Mouse (Mus musculus) midbrain, embryonic 15.5 days (tissue): ENCODE measurements around the gene Emd. TPM values are rescaled to one million over a fixed set of nuclear protein-coding genes. Genes with fewer than 3 reads are reported as not detected.
"Not testable (repeated sequence)": the region's sequence is repeated elsewhere in the genome, so short reads cannot be mapped to it uniquely, and the experiment has no call there.

Source experiments
- ATAC-seq: fragments of 200-750 bp; cut with Nextera tagmentation; replicated peaks from 2 replicates; pipeline ENCODE4 v1.8.0; 2017; ENCODE audit warnings: moderate TSS enrichment
- H3K27ac ChIP-seq: fragments of 300-500 bp; sonication (generic); 2 replicates; pipeline ENCODE4 v1.5.1; 2015; ENCODE audit warnings: mild to moderate bottlenecking, inconsistent platforms
- H3K27me3 ChIP-seq: fragments of 300-500 bp; sonication (generic); replicated peaks from 2 replicates; pipeline ENCODE4 v1.6.1; 2015; ENCODE audit warnings: inconsistent platforms
- H3K36me3 ChIP-seq: fragments of 300-500 bp; sonication (generic); replicated peaks from 2 replicates; pipeline ENCODE4 v1.6.1; 2015; ENCODE audit warnings: inconsistent platforms
- H3K4me1 ChIP-seq: fragments of 300-500 bp; sonication (generic); 2 replicates; pipeline ENCODE4 v1.6.1; 2015; ENCODE audit warnings: inconsistent platforms
- H3K4me2 ChIP-seq: fragments of 300-500 bp; sonication (generic); 2 replicates; pipeline ENCODE4 v1.6.1; 2015; ENCODE audit warnings: inconsistent platforms, mild to moderate bottlenecking, moderate library complexity
- H3K4me3 ChIP-seq: fragments of 300-500 bp; sonication (generic); 2 replicates; pipeline ENCODE4 v1.5.1; 2015; ENCODE audit warnings: mild to moderate bottlenecking, inconsistent platforms
- H3K9ac ChIP-seq: fragments of 300-500 bp; sonication (generic); 2 replicates; pipeline ENCODE4 v1.6.1; 2015; ENCODE audit warnings: mild to moderate bottlenecking, inconsistent platforms
- H3K9me3 ChIP-seq: fragments of 300-500 bp; sonication (generic); 2 replicates; pipeline ENCODE4 v1.6.1; 2016; ENCODE audit warnings: inconsistent platforms
- WGBS: fragments of 180-500 bp; shearing (Covaris S2); methylation state at CpG from one replicate; pipeline ENCODE4 v1.1.7; 2015; ENCODE audit warnings: mixed read lengths; 5-methylcytosine and 5-hydroxymethylcytosine counted together
- polyA plus RNA-seq: library from polyadenylated mRNA; unstranded; fragments of >200 nt; fragmentation: Nextera tagmentation; extraction: Ambion mirVana; gene quantifications from 2 replicates; pipeline ENCODE4 v1.2.1, GENCODE M21; 2015

Emd gene
- polyA plus RNA-seq: 16.0 and 17.7 TPM in 2 replicates

DNA sequence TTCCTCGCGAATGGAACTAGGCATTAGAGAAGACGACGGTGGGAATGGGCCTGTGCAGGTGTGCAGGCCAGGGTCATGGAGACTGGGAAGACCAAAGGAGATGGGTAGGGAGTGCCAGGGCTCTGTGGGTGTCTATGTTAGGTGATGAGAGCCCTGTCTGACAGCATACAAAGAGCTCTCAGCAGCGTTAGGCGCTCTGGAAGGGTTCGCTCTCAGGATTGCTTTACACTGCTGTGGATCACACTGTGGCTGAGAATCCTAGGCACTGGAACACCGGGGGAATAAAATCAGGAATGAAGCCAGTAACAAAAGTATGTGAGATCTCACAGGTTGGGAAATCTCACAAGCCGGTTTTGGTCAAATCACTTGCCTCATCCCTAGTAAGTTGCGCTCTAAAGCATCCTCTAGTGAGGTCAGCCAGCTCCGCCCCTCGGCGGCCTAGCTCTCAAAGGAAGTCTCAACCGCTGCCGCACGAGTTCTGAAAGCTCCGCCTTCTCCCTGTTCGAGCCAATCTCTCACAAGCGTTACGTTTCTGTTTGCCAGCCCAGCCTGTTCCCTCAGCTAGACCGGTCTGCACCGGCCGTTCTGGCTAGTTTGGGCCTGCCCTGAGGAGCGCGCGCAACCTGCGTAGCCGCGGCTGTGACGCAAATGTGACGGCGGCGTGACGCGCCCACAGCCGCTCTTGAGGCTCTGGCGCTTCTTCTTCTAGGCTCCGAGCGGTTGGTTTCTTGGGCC, at the start of gene Emd:
TSS of gene Emd (plus strand) at position 535 of the 735 bp plus-strand sequence.
- Histone ChIP-seq H3K27me3 (no peaks in the 10 kb centered on the region), H3K36me3 (no peaks in the 10 kb centered on the region; the same call in 1 of the 2 replicates), H3K4me1 (peaks cover 7% of the 10 kb centered on the region), H3K4me3 (peak within 1 kb of the TSS; percentile 61), H3K9ac (peak within 1 kb of the TSS; percentile 67), H3K9me3 (no peaks in the 10 kb centered on the region), H3K27ac (peak within 1 kb of the TSS; percentile 90), H3K4me2 (peak within 1 kb of the TSS; percentile 64)
- ATAC-seq: peak; percentile 97
- 21% methylated on average over 39 of the region's 39 CpGs for WGBS

DNA sequence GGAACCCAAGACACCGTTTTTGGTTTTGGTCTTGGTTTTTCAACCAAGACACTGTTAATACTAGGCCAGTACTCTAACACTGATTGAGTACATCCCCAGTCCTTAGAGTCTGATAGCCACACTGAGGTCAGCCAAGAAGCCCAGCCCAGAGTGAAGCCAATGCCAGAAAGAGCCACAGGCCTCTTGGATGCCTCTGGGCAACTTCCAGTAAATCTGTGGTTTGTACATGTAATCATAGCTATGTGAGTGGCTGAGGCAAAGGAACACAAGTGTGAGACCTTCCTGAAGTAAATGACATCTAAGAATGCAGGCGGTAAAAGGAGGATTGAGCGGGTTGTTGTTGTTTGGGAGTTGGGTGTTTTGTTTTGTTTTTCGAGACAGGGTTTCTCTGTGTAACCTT, 36.0 kb upstream of the Emd start:
- no peak overlapping the region for H3K9ac ChIP-seq
- WGBS: 97% methylated on average over 4 of the region's 4 CpGs

DNA sequence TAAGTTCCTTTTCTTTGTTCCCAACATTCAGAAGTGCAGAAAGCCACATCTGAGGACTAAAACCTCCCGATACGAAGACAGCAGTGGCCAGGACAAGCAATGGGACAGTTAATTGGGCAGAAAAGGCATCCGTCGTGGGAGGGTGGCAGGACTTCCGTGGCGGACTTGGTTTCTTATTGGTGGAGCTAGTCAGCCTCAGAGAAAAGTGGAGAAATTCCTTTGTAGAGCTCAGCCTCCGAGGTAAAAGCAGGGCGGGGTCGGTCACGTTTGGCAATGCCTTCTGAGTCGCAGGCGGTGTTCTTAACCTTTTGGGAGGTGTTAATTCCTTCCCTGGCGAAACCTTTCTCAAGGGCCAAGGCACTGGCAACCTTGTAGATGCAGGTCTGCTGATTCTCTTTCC, 35.0 kb upstream of the Emd start:
- no peak overlapping the region for H3K27ac ChIP-seq
- no peak overlapping the region for H3K4me2 ChIP-seq
- no peaks in the 10 kb centered on the region for H3K4me1 ChIP-seq
- ATAC-seq: no peak
- H3K9ac ChIP-seq: no peak overlapping the region
- H3K4me3 ChIP-seq: no peak overlapping the region
- H3K27me3 ChIP-seq: no peaks in the 10 kb centered on the region
- H3K9me3 ChIP-seq: no peaks in the 10 kb centered on the region
- 64% methylated on average over 13 of the region's 13 CpGs for WGBS
- H3K36me3 ChIP-seq: peaks cover 4% of the 10 kb centered on the region; the same call in 1 of the 2 replicates

More for the DNA sequence above, 36.0 kb upstream of the Emd start:
- Histone ChIP-seq H3K9me3 (no peaks in the 10 kb centered on the region), H3K4me1 (no peaks in the 10 kb centered on the region), H3K4me3 (no peak overlapping the region), H3K36me3 (no peaks in the 10 kb centered on the region), H3K4me2 (no peak overlapping the region), H3K27ac (no peak overlapping the region), H3K27me3 (no peaks in the 10 kb centered on the region)
- no peak for ATAC-seq

DNA sequence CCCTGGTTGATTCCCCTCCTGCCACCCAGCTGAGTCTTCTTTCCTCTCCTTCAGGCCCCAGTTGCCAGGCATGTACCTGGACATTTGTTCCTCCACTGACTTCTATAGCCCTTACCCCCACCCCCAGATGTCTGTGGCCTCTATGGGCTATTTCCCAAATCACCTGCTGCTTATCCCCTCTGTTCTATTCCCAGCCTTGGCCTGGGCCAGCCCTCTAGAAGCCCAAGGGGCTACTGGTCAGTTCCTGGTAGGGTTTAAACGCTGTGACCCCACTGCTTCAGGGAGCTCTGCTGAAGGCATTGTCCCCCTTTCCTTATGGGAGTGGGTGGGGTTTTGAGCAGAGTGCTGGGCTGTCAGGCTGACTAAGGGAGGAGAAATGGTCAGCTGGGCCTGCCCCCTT, 34.4 kb upstream of the Emd start:
- WGBS: 58% methylated on average over 1 of the region's 1 CpGs
- not testable (repeated sequence) for H3K9me3 ChIP-seq, H3K27ac ChIP-seq, H3K4me1 ChIP-seq, H3K9ac ChIP-seq, H3K4me3 ChIP-seq, H3K4me2 ChIP-seq, H3K36me3 ChIP-seq, H3K27me3 ChIP-seq
- ATAC-seq: peak; percentile 52

DNA sequence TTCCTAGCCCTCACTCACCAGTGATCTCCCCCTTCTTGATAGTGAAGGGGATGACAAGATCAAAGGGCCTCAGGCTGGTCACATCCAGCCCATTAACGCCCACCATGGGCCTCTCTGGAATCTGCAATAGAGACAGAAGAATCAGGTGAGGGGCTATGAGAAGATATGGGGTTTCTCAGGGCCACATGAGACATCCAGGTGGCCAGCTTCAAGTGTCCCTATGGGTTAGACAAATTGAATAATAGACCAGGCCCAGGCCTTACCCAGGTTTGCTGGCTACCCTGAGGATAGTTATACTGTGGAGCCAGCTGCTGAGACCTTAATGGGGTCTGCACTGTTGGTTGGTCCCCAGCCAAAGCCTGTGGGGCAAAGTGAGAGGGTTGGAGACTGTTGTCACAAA, 24.4 kb upstream of the Emd start:
- 82% methylated on average over 1 of the region's 1 CpGs for WGBS
- H3K36me3 ChIP-seq: peaks cover 45% of the 10 kb centered on the region; the same call in 1 of the 2 replicates

DNA sequence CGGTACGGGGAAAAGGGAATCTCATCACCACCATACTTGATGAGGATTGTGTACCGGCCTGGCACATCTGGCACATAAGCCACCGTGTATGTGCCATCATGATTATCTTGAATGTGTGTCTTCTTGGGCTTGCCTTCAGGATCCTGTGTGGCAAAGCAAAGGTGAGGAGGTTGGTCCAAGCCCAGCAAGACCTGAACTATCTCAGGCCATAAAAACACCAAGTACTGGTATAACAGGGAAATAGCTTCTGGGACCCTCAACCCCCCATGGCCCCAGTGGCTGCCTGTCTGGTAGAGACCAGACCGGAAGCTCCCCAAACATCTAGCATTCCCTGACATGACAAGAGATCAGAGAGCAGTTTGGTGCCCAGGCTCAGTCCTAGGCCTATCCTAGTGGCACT, 21.3 kb upstream of the Emd start:
- 94% methylated on average over 5 of the region's 5 CpGs for WGBS
- no peak overlapping the region for H3K4me3 ChIP-seq
- H3K4me1 ChIP-seq: no peaks in the 10 kb centered on the region
- no peak for ATAC-seq
- no peak overlapping the region for H3K4me2 ChIP-seq
- H3K36me3 ChIP-seq: peaks cover 32% of the 10 kb centered on the region
- no peak overlapping the region for H3K9ac ChIP-seq
- no peaks in the 10 kb centered on the region for H3K9me3 ChIP-seq
- no peaks in the 10 kb centered on the region for H3K27me3 ChIP-seq
- H3K27ac ChIP-seq: no peak overlapping the region

More for the DNA sequence above, 24.4 kb upstream of the Emd start:
- H3K9ac ChIP-seq: no peak overlapping the region
- no peak for ATAC-seq
- no peak overlapping the region for H3K4me3 ChIP-seq
- no peak overlapping the region for H3K27ac ChIP-seq
- H3K4me1 ChIP-seq: no peaks in the 10 kb centered on the region
- H3K4me2 ChIP-seq: no peak overlapping the region
- H3K27me3 ChIP-seq: no peaks in the 10 kb centered on the region
- H3K9me3 ChIP-seq: no peaks in the 10 kb centered on the region

DNA sequence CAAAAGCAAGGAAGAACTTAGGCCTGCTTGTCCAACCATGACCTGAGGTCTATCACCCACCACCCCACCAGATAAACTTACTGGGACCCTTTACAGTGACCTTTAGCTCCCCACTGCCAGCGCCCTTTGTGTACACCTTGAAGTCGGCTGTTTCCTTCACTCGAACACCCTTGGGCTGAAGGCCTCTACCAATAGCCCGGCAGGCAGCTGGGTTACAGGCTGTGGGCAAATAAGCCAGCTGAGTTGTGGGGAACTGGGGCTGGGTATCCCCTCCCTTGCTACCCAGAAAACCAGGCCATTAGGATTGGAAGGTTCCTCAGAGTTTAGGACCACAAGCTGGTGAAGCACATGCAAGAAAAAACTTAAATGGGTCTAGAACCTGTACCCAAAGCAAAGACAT, 14.2 kb upstream of the Emd start:
- H3K4me3 ChIP-seq: no peak overlapping the region
- no peak for ATAC-seq
- no peaks in the 10 kb centered on the region for H3K9me3 ChIP-seq
- no peak overlapping the region for H3K9ac ChIP-seq
- no peaks in the 10 kb centered on the region for H3K27me3 ChIP-seq
- WGBS: 93% methylated on average over 4 of the region's 4 CpGs
- H3K4me2 ChIP-seq: no peak overlapping the region
- no peak overlapping the region for H3K27ac ChIP-seq
- H3K4me1 ChIP-seq: peaks cover 16% of the 10 kb centered on the region
- peaks cover 28% of the 10 kb centered on the region for H3K36me3 ChIP-seq

DNA sequence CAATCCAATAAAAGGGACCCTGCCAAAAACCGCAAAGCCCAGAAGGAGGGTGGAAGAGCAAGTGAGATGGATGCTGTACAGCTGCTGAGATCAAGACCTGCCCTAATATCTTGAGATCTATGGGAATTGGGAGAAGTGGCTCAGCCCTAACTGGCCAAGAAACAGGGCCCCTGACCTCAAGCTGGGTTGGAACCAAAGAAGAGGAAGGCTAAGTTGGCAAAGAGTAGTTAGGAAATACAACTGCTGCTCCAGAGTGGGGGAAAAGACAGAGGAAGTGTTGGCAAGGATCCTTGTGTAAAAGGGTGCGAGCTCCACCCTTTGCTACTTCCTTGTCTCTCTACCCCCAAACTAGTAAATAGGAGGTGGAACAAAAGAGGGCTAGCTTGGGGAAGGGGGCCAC, 11.1 kb upstream of the Emd start:
- no peaks in the 10 kb centered on the region for H3K9me3 ChIP-seq
- peaks cover 18% of the 10 kb centered on the region; the same call in 1 of the 2 replicates for H3K36me3 ChIP-seq
- no peaks in the 10 kb centered on the region for H3K27me3 ChIP-seq
- H3K4me1 ChIP-seq: peaks cover 16% of the 10 kb centered on the region
- H3K9ac ChIP-seq: peak overlapping the region; percentile 58; the same call in 1 of the 2 replicates
- 100% methylated on average over 2 of the region's 2 CpGs for WGBS
- H3K4me3 ChIP-seq: peak overlapping the region; percentile 57
- no peak for ATAC-seq
- H3K27ac ChIP-seq: no peak overlapping the region
- H3K4me2 ChIP-seq: peak overlapping the region; percentile 57

DNA sequence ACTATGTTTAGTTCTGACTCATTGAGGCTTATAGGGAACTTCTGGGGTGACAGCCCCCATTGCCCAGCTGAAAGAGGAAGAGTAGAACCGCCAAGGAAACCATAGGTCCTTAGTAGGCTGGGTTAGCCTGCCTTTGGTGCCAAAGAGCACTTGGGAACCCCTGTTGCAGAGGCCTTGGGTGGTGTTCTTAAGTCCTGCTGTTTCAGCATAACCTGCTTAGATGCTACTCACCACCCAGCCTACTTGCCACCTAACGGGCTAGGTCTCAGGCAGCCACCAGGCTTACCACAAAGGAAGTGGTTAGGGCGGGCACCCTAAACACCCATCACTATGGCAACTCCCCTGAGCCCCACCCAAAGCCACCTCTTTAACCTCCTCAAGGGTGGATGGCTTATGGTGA, 10.7 kb upstream of the Emd start:
- Histone ChIP-seq H3K4me2 (peak overlapping the region; percentile 57), H3K4me1 (peaks cover 16% of the 10 kb centered on the region), H3K27ac (no peak overlapping the region), H3K9ac (peak overlapping the region; percentile 58; the same call in 1 of the 2 replicates), H3K9me3 (no peaks in the 10 kb centered on the region), H3K36me3 (peaks cover 18% of the 10 kb centered on the region; the same call in 1 of the 2 replicates), H3K27me3 (no peaks in the 10 kb centered on the region), H3K4me3 (peak overlapping the region; percentile 57)
- ATAC-seq: no peak
- WGBS: 53% methylated on average over 3 of the region's 3 CpGs

DNA sequence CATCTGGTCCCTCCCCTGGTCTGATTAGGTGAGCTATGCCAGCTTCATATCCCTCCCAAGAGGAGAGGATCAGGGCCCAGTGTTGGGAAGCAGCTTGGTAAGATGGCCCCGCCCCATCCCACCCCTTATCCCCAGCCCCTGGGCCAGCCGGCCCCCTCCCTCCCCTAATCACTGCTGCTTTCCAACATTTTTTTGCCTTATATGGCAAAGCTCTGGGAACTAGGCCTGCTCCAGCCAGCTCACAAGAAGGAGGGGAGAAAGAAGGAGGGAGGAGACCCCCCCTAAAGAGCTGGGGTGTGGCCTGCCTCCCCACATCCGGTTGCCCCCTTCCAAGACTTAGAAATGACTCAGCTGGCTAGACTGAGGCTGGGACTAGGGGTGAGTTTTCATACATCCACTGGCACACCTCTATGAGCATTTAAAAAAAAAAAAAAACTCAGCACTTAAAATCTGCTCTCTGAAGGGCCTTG, 9.8 kb upstream of the Emd start:
- peak; percentile 17 for ATAC-seq
- WGBS: 21% methylated on average over 3 of the region's 3 CpGs
- Histone ChIP-seq H3K4me1 (peaks cover 19% of the 10 kb centered on the region), H3K4me3 (peak overlapping the region; percentile 57), H3K9me3 (no peaks in the 10 kb centered on the region), H3K9ac (peak overlapping the region; percentile 58), H3K27me3 (no peaks in the 10 kb centered on the region), H3K36me3 (0 out of 2 replicates have a peak, but pooled peaks cover 10% of the 10 kb centered on the region), H3K27ac (peak overlapping the region; percentile 89), H3K4me2 (peak overlapping the region; percentile 57)

DNA sequence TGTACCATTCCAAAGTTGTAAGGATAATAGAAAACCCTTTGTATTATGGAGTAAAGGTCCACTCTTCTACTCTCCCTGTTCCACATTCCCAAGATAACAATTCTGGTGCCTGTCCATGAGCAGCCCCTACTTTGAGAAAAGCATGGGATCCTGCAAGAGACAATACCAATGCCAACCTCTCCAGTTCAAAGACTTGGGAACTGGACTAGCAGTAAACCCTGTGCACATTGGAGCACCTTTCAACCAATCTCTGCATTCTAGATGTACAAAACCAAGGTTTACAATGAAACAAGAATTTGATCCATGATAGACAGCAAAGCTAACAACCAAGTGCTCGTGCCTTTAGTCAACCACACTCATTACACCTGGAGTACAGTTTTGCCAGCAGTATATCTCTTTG, 9.4 kb upstream of the Emd start:
- Histone ChIP-seq H3K4me1 (peaks cover 19% of the 10 kb centered on the region), H3K9me3 (no peaks in the 10 kb centered on the region), H3K36me3 (0 out of 2 replicates have a peak, but pooled peaks cover 9% of the 10 kb centered on the region), H3K27me3 (no peaks in the 10 kb centered on the region), H3K9ac (peak overlapping the region; percentile 58), H3K4me2 (peak overlapping the region; percentile 57), H3K4me3 (peak overlapping the region; percentile 57), H3K27ac (peak overlapping the region; percentile 89)
- no peak for ATAC-seq
- 22% methylated on average over 1 of the region's 1 CpGs for WGBS

DNA sequence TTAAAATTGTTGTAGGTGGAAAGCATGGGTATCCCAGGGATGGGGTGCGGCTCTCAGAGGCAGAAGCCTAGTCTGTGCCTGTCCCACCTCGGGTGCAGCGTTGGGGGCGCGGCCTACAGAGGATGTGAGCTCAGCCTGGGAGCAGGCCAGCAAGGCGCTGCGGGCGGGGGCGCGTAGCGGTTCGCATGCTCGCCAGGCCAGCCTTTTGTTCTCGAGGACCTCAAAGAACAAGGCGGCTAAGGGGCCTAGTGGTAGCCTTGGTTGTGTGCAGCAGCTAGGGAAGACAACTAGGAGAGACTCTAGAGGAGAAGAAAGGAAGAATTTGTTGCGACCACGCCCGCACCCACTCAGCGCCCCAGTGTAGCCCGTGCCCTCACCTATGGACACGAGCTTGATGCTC, 8.8 kb upstream of the Emd start:
- H3K4me3 ChIP-seq: peak overlapping the region; percentile 57
- peak overlapping the region; percentile 89 for H3K27ac ChIP-seq
- WGBS: 24% methylated on average over 21 of the region's 21 CpGs
- H3K4me2 ChIP-seq: peak overlapping the region; percentile 57
- H3K9me3 ChIP-seq: no peaks in the 10 kb centered on the region
- peak overlapping the region; percentile 58 for H3K9ac ChIP-seq
- peak; percentile 65 for ATAC-seq
- H3K36me3 ChIP-seq: 0 out of 2 replicates have a peak, but pooled peaks cover 9% of the 10 kb centered on the region
- H3K4me1 ChIP-seq: peaks cover 19% of the 10 kb centered on the region
- H3K27me3 ChIP-seq: no peaks in the 10 kb centered on the region
